Mouse (Mus musculus) cortical plate, adult 2 months (tissue): ENCODE data around the gene Ccdc33.

Experiments used
- CTCF ChIP-seq: fragments of 200-500 bp; IDR thresholded peaks from 2 replicates; pipeline ENCODE4 v1.5.1; 2011; ENCODE audit warnings: mild to moderate bottlenecking, control low read depth, low read length; ENCODE audit not compliant: insufficient read depth; ENCODE audit errors: extremely low read depth
- POLR2A ChIP-seq: fragments of 200-500 bp; IDR thresholded peaks from 2 replicates; pipeline ENCODE4 v1.6.1; 2011; ENCODE audit warnings: mild to moderate bottlenecking, low read length, control low read depth; ENCODE audit not compliant: insufficient read depth; ENCODE audit errors: extremely low read depth

GRCm38 (mm10) chr9:58036961-58037360 is 81.7 kb downstream of the Ccdc33 start:
- TF ChIP-seq POLR2A (no peak), CTCF (no peak)
